Mouse (Mus musculus): ENCODE measurements at regions not wholly inside any gene's neighbourhood (a gene's known extent, or its start where the extent isn't known, plus 50 kb on each side); places are given as distances from the start of the nearest gene placed in this dataset.

- peak; percentile 63 to 70 for DNase-seq
Measured at GRCm38 (mm10) chr5:18916688-18917285, 310.0 kb upstream of the Magi2 start.

- no peak for DNase-seq
Measured at GRCm38 (mm10) chr5:18953875-18954474, 272.9 kb upstream of the Magi2 start.
